Mouse (Mus musculus) lung, postnatal 4 days (tissue): Measurements from ENCODE around the gene Hyal3.
"Not testable (repeated sequence)": the region's sequence is repeated elsewhere in the genome, so short reads cannot be mapped to it uniquely, and the experiment has no call there.

Source experiments
- DNase-seq, 2 experiments: peaks; one replicate each; pipeline ENCODE4 v3.0.0; 2021

Gene Hyal3

GRCm38 (mm10) chr9:107551117-107551889 lies 29.3 kb upstream of the Hyal3 start, which contains the start of gene Rassf1:
Rassf1 (plus strand) TSS chr9:107551555.
- peak; percentile 79 to 86 for DNase-seq

GRCm38 (mm10) chr9:107551890-107552355 lies 28.7 kb upstream of the Hyal3 start:
- no peak for DNase-seq

GRCm38 (mm10) chr9:107552690-107553393 lies 27.8 kb upstream of the Hyal3 start:
- no peak for DNase-seq

- DNase-seq = peak in 1 of 2 experiments; percentile 51
Measured at GRCm38 (mm10) chr9:107553541-107554318, 26.9 kb upstream of the Hyal3 start.

- DNase-seq = peak; percentile 96 to 98
Measured at GRCm38 (mm10) chr9:107554319-107554825, 26.2 kb upstream of the Hyal3 start.

- DNase-seq = peak; percentile 83 to 84
Measured at GRCm38 (mm10) chr9:107555031-107555457, 25.6 kb upstream of the Hyal3 start.

- DNase-seq = no peak
Measured at GRCm38 (mm10) chr9:107555701-107556100, 24.9 kb upstream of the Hyal3 start.

- peak in 1 of 2 experiments; percentile 23 for DNase-seq
Measured at GRCm38 (mm10) chr9:107556346-107556745, 24.3 kb upstream of the Hyal3 start.

- DNase-seq = peak; percentile 95 to 96
Measured at GRCm38 (mm10) chr9:107563029-107563581, 17.5 kb upstream of the Hyal3 start, which contains the start of gene Tusc2. Tusc2 (plus strand) TSS chr9:107563255.

- DNase-seq = not testable (repeated sequence)
Measured at GRCm38 (mm10) chr9:107565556-107565955, 15.1 kb upstream of the Hyal3 start.

- DNase-seq = peak; percentile 88 to 93
Measured at GRCm38 (mm10) chr9:107566041-107566709, 14.4 kb upstream of the Hyal3 start.

- peak; percentile 73 to 87 for DNase-seq
Measured at GRCm38 (mm10) chr9:107566855-107567254, 13.8 kb upstream of the Hyal3 start.

GRCm38 (mm10) chr9:107567702-107568319 lies 12.8 kb upstream of the Hyal3 start, which contains the start of gene Hyal2:
Hyal2 (plus strand) TSS chr9:107567945.
- peak; percentile 67 to 82 for DNase-seq

GRCm38 (mm10) chr9:107568331-107569261 lies 12.0 kb upstream of the Hyal3 start:
- DNase-seq = peak; percentile 90 to 92

GRCm38 (mm10) chr9:107569270-107569669 lies 11.3 kb upstream of the Hyal3 start:
- DNase-seq = no peak

GRCm38 (mm10) chr9:107570016-107570415 lies 10.6 kb upstream of the Hyal3 start:
- peak in 1 of 2 experiments; percentile 47 for DNase-seq

GRCm38 (mm10) chr9:107570845-107571244 lies 9.8 kb upstream of the Hyal3 start:
- DNase-seq = peak in 1 of 2 experiments; percentile 34

GRCm38 (mm10) chr9:107571534-107572326 lies 8.9 kb upstream of the Hyal3 start:
- peak in 1 of 2 experiments; percentile 52 for DNase-seq

- DNase-seq = no peak
Measured at GRCm38 (mm10) chr9:107572327-107572662, 8.3 kb upstream of the Hyal3 start.
